Mouse (Mus musculus): Measurements from ENCODE around the gene Sorl1.

Sorl1 gene

GRCm38 (mm10) chr9:42123713-42124576 lies at the start of gene Sorl1:
Sorl1 (minus strand) TSS chr9:42124297.
- DNase-seq (ENCODE audit: inconsistent age in 2 of 2, low spot score in 1 of 2) = peak; percentile 81 to 93

GRCm38 (mm10) chr9:42173781-42174180 lies 49.7 kb upstream of the Sorl1 start:
- DNase-seq (ENCODE audit: inconsistent age in 2 of 2, low spot score in 1 of 2) = no peak

GRCm38 (mm10) chr9:42169491-42169890 lies 45.4 kb upstream of the Sorl1 start:
- DNase-seq (ENCODE audit: inconsistent age in 2 of 2, low spot score in 1 of 2) = no peak

- no peak for DNase-seq (ENCODE audit: inconsistent age in 2 of 2, low spot score in 1 of 2)
Observed at GRCm38 (mm10) chr9:42169025-42169424, 44.9 kb upstream of the Sorl1 start.

GRCm38 (mm10) chr9:42164930-42165329 lies 40.8 kb upstream of the Sorl1 start:
- DNase-seq (ENCODE audit: inconsistent age in 2 of 2, low spot score in 1 of 2) = no peak

GRCm38 (mm10) chr9:42163011-42163410 lies 38.9 kb upstream of the Sorl1 start:
- no peak for DNase-seq (ENCODE audit: inconsistent age in 2 of 2, low spot score in 1 of 2)

DNA sequence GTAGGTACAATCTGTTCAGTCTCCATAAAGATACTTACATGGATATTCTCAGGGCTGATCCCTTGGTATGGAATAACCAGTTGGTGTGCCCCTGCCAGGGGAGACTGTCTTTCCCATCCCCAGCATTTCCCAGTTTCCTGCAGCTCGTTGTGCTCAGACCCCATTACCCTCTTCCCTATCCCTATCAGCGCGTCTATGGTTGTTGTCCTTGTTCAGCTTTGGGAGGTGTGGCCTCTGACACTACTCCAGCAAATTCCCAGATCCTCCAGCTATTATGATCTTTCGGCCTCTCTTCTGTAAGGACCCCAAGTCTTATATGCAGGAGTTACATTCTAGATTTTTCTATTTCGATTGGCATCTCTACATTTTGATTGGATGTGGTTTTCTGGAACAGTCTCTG lies 35.3 kb upstream of the Sorl1 start:
- DNase-seq (ENCODE audit: inconsistent age in 2 of 2, low spot score in 1 of 2) = no peak

DNA sequence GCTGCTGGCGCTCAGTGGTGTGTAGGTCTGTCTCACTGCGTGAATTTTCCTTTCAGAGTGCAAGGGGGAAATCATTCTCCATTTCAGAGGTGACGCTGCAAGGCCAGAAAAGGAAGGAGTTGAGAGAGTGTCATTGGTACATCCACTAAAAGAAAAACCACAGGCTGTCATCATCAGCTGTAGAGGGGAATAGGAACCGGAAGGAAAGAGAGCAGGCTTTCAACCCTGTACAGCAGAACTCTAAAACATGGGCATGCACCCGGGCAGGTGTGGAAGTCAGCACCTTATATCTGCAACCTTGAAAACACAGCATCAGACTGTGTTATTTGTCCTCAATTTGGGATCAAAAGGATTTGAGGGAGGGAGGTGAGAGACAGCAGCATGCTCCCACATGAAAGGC lies 34.6 kb upstream of the Sorl1 start:
- no peak for DNase-seq (ENCODE audit: inconsistent age in 2 of 2, low spot score in 1 of 2)

GRCm38 (mm10) chr9:42157981-42158380 lies 33.9 kb upstream of the Sorl1 start:
- no peak for DNase-seq (ENCODE audit: inconsistent age in 2 of 2, low spot score in 1 of 2)

GRCm38 (mm10) chr9:42156566-42156965 lies 32.5 kb upstream of the Sorl1 start:
- no peak for DNase-seq (ENCODE audit: inconsistent age in 2 of 2, low spot score in 1 of 2)

DNA sequence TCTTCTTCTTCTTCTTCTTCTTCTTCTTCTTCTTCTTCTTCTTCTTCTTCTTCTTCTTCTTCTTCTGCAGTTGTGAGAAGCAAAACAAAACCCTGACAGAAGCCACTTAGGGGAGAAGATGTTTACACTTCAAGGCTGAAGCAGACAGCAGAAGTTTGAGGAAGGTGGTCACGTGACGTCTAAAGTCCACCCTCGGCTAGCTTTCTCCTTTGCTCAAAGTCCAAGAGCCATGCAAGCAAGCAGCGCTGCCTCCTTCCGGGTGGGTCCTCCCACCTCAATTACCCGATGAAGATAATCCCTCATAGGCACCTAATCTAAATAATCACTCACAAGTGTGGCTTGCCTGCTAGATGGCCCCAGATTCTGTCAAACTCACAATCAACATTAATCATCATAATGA lies 30.6 kb upstream of the Sorl1 start:
- DNase-seq (ENCODE audit: inconsistent age in 2 of 2, low spot score in 1 of 2) = no peak

GRCm38 (mm10) chr9:42148816-42149215 lies 24.7 kb upstream of the Sorl1 start:
- no peak for DNase-seq (ENCODE audit: inconsistent age in 2 of 2, low spot score in 1 of 2)

DNA sequence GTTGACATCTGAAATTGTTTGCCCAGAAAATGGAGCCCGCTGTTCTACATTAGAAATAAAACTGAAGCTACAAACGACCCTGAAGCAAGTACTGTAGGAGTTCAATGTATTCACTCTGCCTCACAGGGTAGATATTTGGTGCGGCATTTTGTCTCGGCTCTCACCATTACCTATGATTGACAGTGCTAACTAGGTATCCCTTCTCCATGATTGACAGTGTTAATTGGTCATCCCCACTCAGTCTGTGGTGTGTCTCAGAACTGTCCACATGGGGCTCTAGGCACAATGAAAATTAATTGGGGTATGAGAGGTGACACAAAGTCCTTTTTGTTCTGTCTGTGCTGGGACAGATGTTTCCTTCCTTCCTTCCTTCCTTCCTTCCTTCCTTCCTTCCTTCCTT lies 23.9 kb upstream of the Sorl1 start:
- no peak for DNase-seq (ENCODE audit: inconsistent age in 2 of 2, low spot score in 1 of 2)

- no peak for DNase-seq (ENCODE audit: inconsistent age in 2 of 2, low spot score in 1 of 2)
Observed at GRCm38 (mm10) chr9:42146463-42146862, 22.4 kb upstream of the Sorl1 start.

DNA sequence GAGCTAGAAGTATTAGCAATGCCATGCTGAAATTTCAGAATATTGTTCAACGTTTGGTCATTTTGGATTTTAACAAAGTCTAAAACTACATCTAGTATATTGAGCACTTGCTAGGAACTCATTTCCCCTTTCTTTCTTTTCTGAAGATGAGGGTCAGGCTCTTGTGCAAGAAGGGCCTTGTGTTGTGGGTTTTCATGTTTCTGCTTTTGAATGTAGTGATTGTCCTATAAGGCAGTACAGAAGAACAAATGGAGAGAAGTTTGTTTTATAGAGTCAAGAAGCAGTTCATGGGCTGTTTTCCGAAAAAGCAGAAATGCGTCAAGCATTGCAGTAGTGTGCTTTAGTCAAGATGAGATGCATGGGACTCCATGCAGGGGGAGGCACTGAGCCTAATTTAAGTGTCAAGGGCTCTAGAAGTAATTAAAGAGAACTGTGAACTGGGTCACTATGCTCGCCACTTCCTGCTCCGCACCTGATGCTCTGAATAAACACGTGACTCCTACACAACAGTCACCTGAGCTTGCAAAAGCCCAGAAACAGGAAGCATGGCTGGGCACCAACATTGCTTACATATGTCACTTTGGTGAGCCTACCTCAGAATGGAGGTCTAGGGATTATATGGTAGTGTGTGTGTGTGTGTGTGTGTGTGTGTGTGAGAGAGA lies 17.6 kb upstream of the Sorl1 start:
- no peak for DNase-seq (ENCODE audit: inconsistent age in 2 of 2, low spot score in 1 of 2)

- peak in 1 of 2 experiments; percentile 31 for DNase-seq (ENCODE audit: inconsistent age in 2 of 2, low spot score in 1 of 2)
Observed at GRCm38 (mm10) chr9:42138248-42138858, 14.3 kb upstream of the Sorl1 start.

GRCm38 (mm10) chr9:42137578-42137977 lies 13.5 kb upstream of the Sorl1 start:
- no peak for DNase-seq (ENCODE audit: inconsistent age in 2 of 2, low spot score in 1 of 2)

DNA sequence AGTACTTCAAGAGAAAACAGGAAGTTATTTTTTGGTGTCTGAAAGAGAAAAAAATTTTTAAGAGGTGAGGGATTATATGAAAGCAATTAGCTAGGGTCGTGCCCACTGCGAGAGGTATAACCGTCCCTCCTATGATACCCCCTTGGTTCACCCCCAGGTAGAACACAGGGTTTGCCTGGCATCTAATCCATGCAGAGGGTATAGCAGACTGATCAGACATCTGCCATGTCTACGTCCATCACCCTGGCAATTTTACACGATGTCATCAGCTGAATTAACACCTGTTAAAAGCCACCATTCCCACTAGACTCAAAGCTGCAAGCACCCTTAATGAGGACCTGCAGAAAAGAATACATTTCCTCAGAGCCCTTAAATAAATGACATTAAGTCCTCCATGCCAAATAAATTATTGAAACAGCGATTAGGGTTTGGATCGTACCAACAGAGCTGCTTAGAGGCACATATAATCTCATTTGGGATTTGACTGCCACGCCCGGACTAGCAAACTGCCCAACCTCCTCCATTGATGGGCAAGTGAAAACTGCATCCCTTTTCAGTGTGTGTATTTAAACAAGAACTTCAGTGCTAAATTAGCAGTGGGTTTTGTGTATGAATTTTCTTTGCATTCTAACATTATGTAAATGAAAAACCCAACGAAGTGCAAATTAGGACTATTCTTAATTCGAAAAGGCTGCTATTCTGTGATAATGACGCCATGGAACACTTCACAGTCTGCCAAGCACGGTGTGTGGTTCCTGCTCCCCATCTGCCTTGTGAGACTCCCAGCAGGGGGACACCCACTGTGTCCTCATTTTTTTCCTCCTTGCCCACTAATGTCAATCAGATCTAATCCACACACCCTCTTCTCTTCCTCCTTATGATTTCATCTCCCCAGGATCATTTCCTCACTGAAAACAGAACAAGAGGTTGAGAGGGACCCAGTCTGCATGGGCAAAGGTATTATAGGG lies 7.0 kb upstream of the Sorl1 start:
- no peak for DNase-seq (ENCODE audit: inconsistent age in 2 of 2, low spot score in 1 of 2)

- DNase-seq (ENCODE audit: inconsistent age in 2 of 2, low spot score in 1 of 2) = peak in 1 of 2 experiments; percentile 18
Observed at GRCm38 (mm10) chr9:42127983-42128382, 3.9 kb upstream of the Sorl1 start.

GRCm38 (mm10) chr9:42125262-42125982 lies 1.3 kb upstream of the Sorl1 start:
- DNase-seq (ENCODE audit: inconsistent age in 2 of 2, low spot score in 1 of 2) = peak in 1 of 2 experiments; percentile 22
